Mouse (Mus musculus): ENCODE data around the gene Kcnab3. TPM values are rescaled to one million over a fixed set of nuclear protein-coding genes. Genes with fewer than 3 reads are reported as not detected.
A peak's percentile ranks its signal among the peaks of the same experiment; 100 is the strongest.
"Not testable (repeated sequence)": the region's sequence is repeated elsewhere in the genome, so short reads cannot be mapped to it uniquely, and the experiment has no call there.

Kcnab3 gene
- 5.6 and 5.8 TPM in 2 replicates for polyA plus RNA-seq (2016; fragmentation: Nextera tagmentation; extraction: Ambion mirVana)

- Histone ChIP-seq H3K9me3 (no peaks in the 10 kb centered on the region), H3K27ac (no peak within 1 kb of the TSS; the same call in 1 of the 2 replicates), H3K27me3 (replicated peaks) (peaks cover 17% of the 10 kb centered on the region), H3K4me1 (peaks cover 42% of the 10 kb centered on the region), H3K4me3 (peak within 1 kb of the TSS; percentile 54), H3K4me2 (replicated peaks) (peak within 1 kb of the TSS; percentile 94), H3K36me3 (peaks cover 3% of the 10 kb centered on the region), H3K9ac (peak within 1 kb of the TSS; percentile 74)
- ATAC-seq (ENCODE audit: low FRiP score, low read depth), result 0 out of 2 replicates have a peak, but pooled peaks have one; percentile 56
- WGBS, result 12% methylated on average over 26 of the region's 26 CpGs
Measured at GRCm38 (mm10) chr11:69325628-69326407, at the start of gene Kcnab3. TSS of gene Kcnab3 (plus strand) at chr11:69326258.

- ATAC-seq (ENCODE audit: low FRiP score, low read depth), result no peak
- 69% methylated on average over 5 of the region's 5 CpGs for WGBS
Measured at GRCm38 (mm10) chr11:69277267-69277666, 48.8 kb upstream of the Kcnab3 start.

GRCm38 (mm10) chr11:69291111-69291510, 34.9 kb upstream of the Kcnab3 start:
- Histone ChIP-seq H3K4me2 (replicated peaks) (no peak overlapping the region), H3K36me3 (no peaks in the 10 kb centered on the region), H3K9ac (no peak overlapping the region), H3K27me3 (replicated peaks) (no peaks in the 10 kb centered on the region), H3K27ac (no peak overlapping the region), H3K9me3 (no peaks in the 10 kb centered on the region), H3K4me3 (no peak overlapping the region), H3K4me1 (no peaks in the 10 kb centered on the region)
- 95% methylated on average over 5 of the region's 5 CpGs for WGBS
- no peak for ATAC-seq (ENCODE audit: low FRiP score, low read depth)

More at GRCm38 (mm10) chr11:69277267-69277666, 48.8 kb upstream of the Kcnab3 start:
- Histone ChIP-seq H3K9ac (no peak overlapping the region), H3K4me2 (replicated peaks) (no peak overlapping the region), H3K4me1 (no peaks in the 10 kb centered on the region), H3K36me3 (no peaks in the 10 kb centered on the region), H3K27me3 (replicated peaks) (0 out of 2 replicates have a peak, but pooled peaks cover 3% of the 10 kb centered on the region), H3K9me3 (no peaks in the 10 kb centered on the region), H3K4me3 (no peak overlapping the region), H3K27ac (no peak overlapping the region)

- Histone ChIP-seq H3K4me3 (no peak overlapping the region), H3K4me2 (replicated peaks) (no peak overlapping the region), H3K4me1 (no peaks in the 10 kb centered on the region), H3K27me3 (replicated peaks) (no peaks in the 10 kb centered on the region), H3K9me3 (no peaks in the 10 kb centered on the region), H3K27ac (no peak overlapping the region), H3K36me3 (peaks cover 15% of the 10 kb centered on the region), H3K9ac (no peak overlapping the region)
- WGBS, result 95% methylated on average over 3 of the region's 3 CpGs
- ATAC-seq (ENCODE audit: low FRiP score, low read depth), result no peak
Measured at GRCm38 (mm10) chr11:69295286-69295685, 30.8 kb upstream of the Kcnab3 start.

GRCm38 (mm10) chr11:69297799-69298198, 28.3 kb upstream of the Kcnab3 start:
- no peak for ATAC-seq (ENCODE audit: low FRiP score, low read depth)
- 85% methylated on average over 2 of the region's 2 CpGs for WGBS
- no peak overlapping the region for H3K9ac ChIP-seq
- no peak overlapping the region for H3K4me2 ChIP-seq (replicated peaks)
- H3K4me1 ChIP-seq, result no peaks in the 10 kb centered on the region
- no peak overlapping the region for H3K27ac ChIP-seq
- H3K36me3 ChIP-seq, result peaks cover 37% of the 10 kb centered on the region
- H3K4me3 ChIP-seq, result no peak overlapping the region
- no peaks in the 10 kb centered on the region for H3K27me3 ChIP-seq (replicated peaks)
- H3K9me3 ChIP-seq, result no peaks in the 10 kb centered on the region

GRCm38 (mm10) chr11:69298231-69298630, 27.8 kb upstream of the Kcnab3 start:
- 79% methylated on average over 7 of the region's 7 CpGs for WGBS
- Histone ChIP-seq H3K4me2 (replicated peaks) (no peak overlapping the region), H3K27ac (no peak overlapping the region), H3K9me3 (no peaks in the 10 kb centered on the region), H3K4me3 (no peak overlapping the region), H3K9ac (no peak overlapping the region), H3K4me1 (no peaks in the 10 kb centered on the region), H3K36me3 (peaks cover 42% of the 10 kb centered on the region), H3K27me3 (replicated peaks) (no peaks in the 10 kb centered on the region)
- ATAC-seq (ENCODE audit: low FRiP score, low read depth), result no peak

- H3K9ac ChIP-seq, result no peak overlapping the region
- H3K4me3 ChIP-seq, result no peak overlapping the region
- no peak overlapping the region for H3K4me2 ChIP-seq (replicated peaks)
- H3K36me3 ChIP-seq, result peaks cover 79% of the 10 kb centered on the region
- no peaks in the 10 kb centered on the region for H3K27me3 ChIP-seq (replicated peaks)
- WGBS, result 89% methylated on average over 7 of the region's 7 CpGs
- no peak for ATAC-seq (ENCODE audit: low FRiP score, low read depth)
- no peaks in the 10 kb centered on the region for H3K9me3 ChIP-seq
- H3K4me1 ChIP-seq, result no peaks in the 10 kb centered on the region
- no peak overlapping the region for H3K27ac ChIP-seq
Measured at GRCm38 (mm10) chr11:69302817-69303216, 23.2 kb upstream of the Kcnab3 start.

GRCm38 (mm10) chr11:69305291-69305690, 20.8 kb upstream of the Kcnab3 start:
- 91% methylated on average over 9 of the region's 9 CpGs for WGBS
- Histone ChIP-seq H3K4me1 (no peaks in the 10 kb centered on the region), H3K9me3 (no peaks in the 10 kb centered on the region), H3K4me2 (replicated peaks) (no peak overlapping the region), H3K4me3 (no peak overlapping the region), H3K36me3 (peaks cover 90% of the 10 kb centered on the region), H3K27me3 (replicated peaks) (no peaks in the 10 kb centered on the region), H3K9ac (no peak overlapping the region), H3K27ac (no peak overlapping the region)
- ATAC-seq (ENCODE audit: low FRiP score, low read depth), result no peak

- Histone ChIP-seq H3K27me3 (replicated peaks) (no peaks in the 10 kb centered on the region), H3K9me3 (no peaks in the 10 kb centered on the region), H3K36me3 (peaks cover 91% of the 10 kb centered on the region), H3K4me2 (replicated peaks) (no peak overlapping the region), H3K27ac (no peak overlapping the region), H3K4me1 (no peaks in the 10 kb centered on the region), H3K9ac (no peak overlapping the region), H3K4me3 (no peak overlapping the region)
- no peak for ATAC-seq (ENCODE audit: low FRiP score, low read depth)
- 94% methylated on average over 2 of the region's 2 CpGs for WGBS
Measured at GRCm38 (mm10) chr11:69306039-69306438, 20.0 kb upstream of the Kcnab3 start.

- Histone ChIP-seq H3K4me1 (no peaks in the 10 kb centered on the region), H3K27me3 (replicated peaks) (no peaks in the 10 kb centered on the region), H3K27ac (no peak overlapping the region), H3K36me3 (peaks cover 92% of the 10 kb centered on the region), H3K9ac (no peak overlapping the region; the same call in 1 of the 2 replicates), H3K4me2 (replicated peaks) (no peak overlapping the region), H3K4me3 (no peak overlapping the region), H3K9me3 (no peaks in the 10 kb centered on the region)
- no peak for ATAC-seq (ENCODE audit: low FRiP score, low read depth)
- WGBS, result 83% methylated on average over 7 of the region's 7 CpGs
Measured at GRCm38 (mm10) chr11:69311266-69311665, 14.8 kb upstream of the Kcnab3 start.

- no peak overlapping the region for H3K4me2 ChIP-seq (replicated peaks)
- H3K27me3 ChIP-seq (replicated peaks), result no peaks in the 10 kb centered on the region
- no peak for ATAC-seq (ENCODE audit: low FRiP score, low read depth)
- no peak overlapping the region for H3K27ac ChIP-seq
- 98% methylated on average over 6 of the region's 6 CpGs for WGBS
- no peak overlapping the region for H3K4me3 ChIP-seq
- no peak overlapping the region for H3K9ac ChIP-seq
- H3K9me3 ChIP-seq, result no peaks in the 10 kb centered on the region
- no peaks in the 10 kb centered on the region for H3K4me1 ChIP-seq
- peaks cover 78% of the 10 kb centered on the region for H3K36me3 ChIP-seq
Measured at GRCm38 (mm10) chr11:69316361-69316760, 9.7 kb upstream of the Kcnab3 start.

- ATAC-seq (ENCODE audit: low FRiP score, low read depth); H3K9ac ChIP-seq; H3K27ac ChIP-seq; H3K4me3 ChIP-seq; H3K27me3 ChIP-seq (replicated peaks); H3K9me3 ChIP-seq; H3K4me2 ChIP-seq (replicated peaks): not testable (repeated sequence)
- Histone ChIP-seq H3K36me3 (peaks cover 65% of the 10 kb centered on the region), H3K4me1 (peaks cover 15% of the 10 kb centered on the region)
- 91% methylated on average over 3 of the region's 3 CpGs for WGBS
Measured at GRCm38 (mm10) chr11:69318000-69318399, 8.1 kb upstream of the Kcnab3 start.

- Histone ChIP-seq H3K4me1 (peaks cover 36% of the 10 kb centered on the region), H3K4me3 (no peak overlapping the region), H3K27ac (no peak overlapping the region), H3K4me2 (replicated peaks) (peak overlapping the region; percentile 90), H3K27me3 (replicated peaks) (peaks cover 1% of the 10 kb centered on the region; the same call in 1 of the 2 replicates), H3K9me3 (no peaks in the 10 kb centered on the region), H3K9ac (no peak overlapping the region), H3K36me3 (peaks cover 33% of the 10 kb centered on the region)
- no peak for ATAC-seq (ENCODE audit: low FRiP score, low read depth)
- 93% methylated on average over 6 of the region's 6 CpGs for WGBS
Measured at GRCm38 (mm10) chr11:69321580-69321979, 4.5 kb upstream of the Kcnab3 start.
